Mouse (Mus musculus) lung, embryonic 16.5 days (tissue): ENCODE data around the gene Olfr315. TPM values are rescaled to one million over a fixed set of nuclear protein-coding genes. Genes with fewer than 3 reads are reported as not detected.
A peak's percentile ranks its signal among the peaks of the same experiment; 100 is the strongest.

Source experiments
- ATAC-seq: fragments of 200-750 bp; cut with Nextera tagmentation; 2 replicates; pipeline ENCODE4 v1.8.0; 2017; ENCODE audit warnings: low read depth, mild to moderate bottlenecking, moderate library complexity
- H3K27ac ChIP-seq: fragments of 300-500 bp; sonication (generic); 2 replicates; pipeline ENCODE4 v1.5.1; 2014; ENCODE audit warnings: mild to moderate bottlenecking, control low read depth, low read length
- H3K27me3 ChIP-seq: fragments of 300-500 bp; sonication (generic); 2 replicates; pipeline ENCODE4 v1.6.1; 2014; ENCODE audit warnings: low read depth, low read length, mixed read lengths; ENCODE audit not compliant: control insufficient read depth, insufficient read depth
- H3K36me3 ChIP-seq: fragments of 300-500 bp; sonication (generic); 2 replicates; pipeline ENCODE4 v1.6.1; 2014; ENCODE audit warnings: low read length; ENCODE audit not compliant: control insufficient read depth, insufficient read depth
- H3K4me1 ChIP-seq: fragments of 300-500 bp; sonication (generic); replicated peaks from 2 replicates; pipeline ENCODE4 v1.6.1; 2014; ENCODE audit warnings: low read length, mixed read lengths; ENCODE audit not compliant: control insufficient read depth, insufficient read depth
- H3K4me2 ChIP-seq: fragments of 300-500 bp; sonication (generic); 2 replicates; pipeline ENCODE4 v1.6.1; 2014; ENCODE audit warnings: low read depth, low read length, control low read depth
- H3K4me3 ChIP-seq: fragments of 300-500 bp; sonication (generic); 2 replicates; pipeline ENCODE4 v1.5.1; 2014; ENCODE audit warnings: mild to moderate bottlenecking, low read length, control low read depth
- H3K9ac ChIP-seq: fragments of 300-500 bp; sonication (generic); 2 replicates; pipeline ENCODE4 v1.6.1; 2014; ENCODE audit warnings: low read length, control low read depth
- H3K9me3 ChIP-seq: fragments of 300-500 bp; sonication (generic); 2 replicates; pipeline ENCODE4 v1.6.1; 2016; ENCODE audit warnings: low read length; ENCODE audit not compliant: control insufficient read depth
- WGBS: fragments of 180-500 bp; shearing (Covaris S2); extraction: QIAGEN DNeasy Blood & Tissue Kit; methylation state at CpG from one replicate; pipeline ENCODE4 v1.1.7; 2014; 5-methylcytosine and 5-hydroxymethylcytosine counted together
- polyA plus RNA-seq: library from polyadenylated mRNA; unstranded; fragments of >200 nt; fragmentation: Nextera tagmentation; extraction: Ambion mirVana; gene quantifications from 2 replicates; pipeline ENCODE4 v1.2.1, GENCODE M21; 2015

Olfr315 gene
- polyA plus RNA-seq, 1 experiment from 2014 or later: not detected

DNA sequence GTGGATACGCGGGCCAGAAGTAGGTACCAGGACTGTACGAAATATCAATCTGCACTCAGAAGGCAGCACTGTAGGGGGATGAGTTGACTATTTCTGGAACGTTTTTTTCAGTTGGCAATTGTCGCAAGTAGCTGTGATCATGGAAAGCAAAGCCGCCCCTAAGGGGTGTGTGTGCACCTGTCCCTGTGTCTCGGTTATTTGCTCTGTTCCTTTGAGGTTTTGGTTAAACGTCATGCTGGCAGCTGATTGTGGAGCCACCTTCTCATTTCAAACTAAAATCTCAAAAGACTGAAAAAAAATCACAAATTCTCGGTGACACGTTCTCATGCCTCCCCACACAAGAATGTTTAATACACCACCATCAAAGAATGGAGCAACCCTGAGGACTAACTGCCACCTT, 14.7 kb downstream of the Olfr315 start:
- ATAC-seq: no peak
- WGBS: 76% methylated on average over 10 of the region's 10 CpGs
- Histone ChIP-seq H3K36me3 (no peaks in the 10 kb centered on the region), H3K4me1 (no peaks in the 10 kb centered on the region), H3K27ac (no peak overlapping the region), H3K4me2 (no peak overlapping the region), H3K27me3 (no peaks in the 10 kb centered on the region), H3K9me3 (no peaks in the 10 kb centered on the region), H3K4me3 (no peak overlapping the region), H3K9ac (no peak overlapping the region)

DNA sequence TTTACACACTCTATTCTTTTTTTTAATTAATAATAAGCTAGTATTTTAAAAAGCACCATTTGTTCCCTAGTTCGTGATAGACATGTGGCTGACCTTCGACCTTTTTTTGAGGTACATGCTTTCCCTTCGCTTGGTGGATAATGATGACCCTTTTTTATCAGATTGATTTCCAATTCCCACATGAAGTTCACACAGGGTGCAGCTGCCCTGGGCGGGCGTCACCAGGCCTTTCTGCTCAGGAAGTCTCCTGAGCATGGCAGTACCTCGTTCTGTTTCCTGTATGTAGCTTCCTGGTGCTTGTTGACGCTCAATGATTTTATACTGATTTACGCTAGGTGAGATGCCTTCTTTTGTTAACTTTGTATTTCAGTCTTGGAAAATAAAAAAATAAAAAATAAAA, 15.4 kb downstream of the Olfr315 start:
- Histone ChIP-seq H3K9me3 (no peaks in the 10 kb centered on the region), H3K27ac (no peak overlapping the region), H3K9ac (no peak overlapping the region), H3K36me3 (no peaks in the 10 kb centered on the region), H3K4me1 (no peaks in the 10 kb centered on the region), H3K27me3 (no peaks in the 10 kb centered on the region), H3K4me3 (no peak overlapping the region), H3K4me2 (no peak overlapping the region)
- WGBS: 68% methylated on average over 8 of the region's 8 CpGs
- no peak for ATAC-seq

DNA sequence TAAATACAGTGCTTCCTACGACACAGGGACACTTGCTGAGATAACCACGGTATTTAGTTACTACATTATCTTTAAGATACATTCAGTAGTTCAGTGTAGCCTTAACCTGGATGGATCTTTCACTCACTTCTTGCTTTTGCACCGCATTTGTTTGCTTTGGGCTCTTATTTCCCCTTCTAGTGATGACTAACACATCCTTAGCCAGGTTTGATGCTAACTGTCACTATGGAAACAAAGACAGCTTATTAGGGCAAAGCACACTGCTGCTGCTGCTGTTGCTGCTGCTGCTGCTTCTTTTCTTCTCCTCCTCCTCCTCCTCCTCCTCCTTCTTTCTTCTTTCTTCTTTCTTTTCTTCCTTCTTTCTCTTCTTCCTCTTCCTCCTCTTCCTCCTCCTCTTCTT, 16.5 kb downstream of the Olfr315 start:
- no peak overlapping the region for H3K27ac ChIP-seq
- no peaks in the 10 kb centered on the region for H3K9me3 ChIP-seq
- no peaks in the 10 kb centered on the region for H3K4me1 ChIP-seq
- 20% methylated on average over 3 of the region's 3 CpGs for whole genome bisulfite sequencing
- H3K4me2 ChIP-seq: no peak overlapping the region
- H3K27me3 ChIP-seq: no peaks in the 10 kb centered on the region
- ATAC-seq: no peak
- no peaks in the 10 kb centered on the region for H3K36me3 ChIP-seq
- no peak overlapping the region for H3K4me3 ChIP-seq
- no peak overlapping the region for H3K9ac ChIP-seq

DNA sequence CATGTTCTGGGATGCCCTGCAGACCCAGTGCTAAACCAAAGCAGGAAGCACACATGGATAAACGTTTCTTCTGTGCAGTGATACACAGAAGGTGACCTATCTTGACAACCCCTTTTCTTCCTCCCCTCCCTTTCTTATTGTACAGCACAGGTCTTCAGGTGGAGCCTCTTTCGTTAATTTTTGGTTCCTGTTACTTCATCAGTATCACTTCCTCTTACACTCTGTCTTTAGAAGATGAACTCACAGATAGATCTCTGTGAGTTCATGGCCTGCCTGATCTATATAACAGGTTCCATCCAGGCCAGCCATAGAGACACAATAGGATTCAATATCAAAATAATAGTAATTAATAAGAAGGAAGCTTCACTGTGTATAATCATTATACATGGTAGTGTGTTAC, 17.1 kb downstream of the Olfr315 start:
- Histone ChIP-seq H3K4me3 (no peak overlapping the region), H3K36me3 (no peaks in the 10 kb centered on the region), H3K9ac (no peak overlapping the region), H3K4me2 (no peak overlapping the region), H3K9me3 (no peaks in the 10 kb centered on the region), H3K27ac (no peak overlapping the region), H3K4me1 (no peaks in the 10 kb centered on the region), H3K27me3 (no peaks in the 10 kb centered on the region)
- 42% methylated on average over 2 of the region's 2 CpGs for WGBS
- ATAC-seq: no peak

DNA sequence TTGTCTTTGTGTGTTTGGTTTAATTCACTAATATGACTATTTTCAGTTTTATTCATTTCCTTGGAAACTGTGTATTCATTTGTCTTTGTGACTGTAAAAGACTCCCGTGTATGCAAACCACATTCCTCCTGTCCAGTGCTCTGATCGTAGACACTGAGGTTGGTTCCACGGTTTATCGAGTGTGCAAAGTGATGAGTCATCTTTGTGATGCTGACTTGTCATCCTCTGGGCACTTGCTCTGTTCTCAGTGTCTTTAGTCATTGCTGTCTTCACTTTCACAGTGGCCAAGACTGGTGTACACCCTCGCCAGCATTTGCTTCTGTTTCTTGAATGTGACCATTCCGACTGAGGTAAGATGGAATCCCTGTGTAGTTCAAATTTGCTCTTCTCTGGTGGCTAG, 17.7 kb downstream of the Olfr315 start:
- Histone ChIP-seq H3K4me1 (no peaks in the 10 kb centered on the region), H3K36me3 (no peaks in the 10 kb centered on the region), H3K4me2 (no peak overlapping the region), H3K4me3 (no peak overlapping the region), H3K9ac (no peak overlapping the region), H3K27me3 (no peaks in the 10 kb centered on the region), H3K27ac (no peak overlapping the region), H3K9me3 (no peaks in the 10 kb centered on the region)
- 61% methylated on average over 6 of the region's 6 CpGs for WGBS
- no peak for ATAC-seq

DNA sequence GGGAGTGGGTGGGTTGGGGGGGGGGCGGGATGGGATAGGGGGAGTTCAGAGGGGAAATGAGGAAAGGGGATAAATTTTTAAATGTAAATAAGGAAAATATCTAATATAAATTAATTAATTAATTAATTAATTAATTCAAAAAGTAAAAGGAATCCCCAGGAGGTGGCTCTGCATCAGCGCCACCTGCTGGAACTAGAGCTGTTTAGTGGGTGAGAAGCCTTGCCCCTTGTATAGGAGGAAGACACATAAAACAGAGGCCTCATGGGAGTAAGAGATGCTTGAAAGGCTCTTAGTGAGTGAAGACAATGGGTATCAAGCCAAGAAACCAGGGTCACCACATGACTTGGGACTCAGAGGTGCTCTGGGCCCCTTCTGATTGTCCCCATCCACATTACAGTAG, 22.9 kb downstream of the Olfr315 start:
- 75% methylated on average over 2 of the region's 2 CpGs for WGBS
- no peaks in the 10 kb centered on the region for H3K36me3 ChIP-seq
- no peak overlapping the region for H3K4me2 ChIP-seq
- H3K4me3 ChIP-seq: no peak overlapping the region
- no peak overlapping the region for H3K9ac ChIP-seq
- no peak for ATAC-seq
- no peaks in the 10 kb centered on the region for H3K27me3 ChIP-seq
- H3K27ac ChIP-seq: no peak overlapping the region
- no peaks in the 10 kb centered on the region for H3K9me3 ChIP-seq
- no peaks in the 10 kb centered on the region for H3K4me1 ChIP-seq

DNA sequence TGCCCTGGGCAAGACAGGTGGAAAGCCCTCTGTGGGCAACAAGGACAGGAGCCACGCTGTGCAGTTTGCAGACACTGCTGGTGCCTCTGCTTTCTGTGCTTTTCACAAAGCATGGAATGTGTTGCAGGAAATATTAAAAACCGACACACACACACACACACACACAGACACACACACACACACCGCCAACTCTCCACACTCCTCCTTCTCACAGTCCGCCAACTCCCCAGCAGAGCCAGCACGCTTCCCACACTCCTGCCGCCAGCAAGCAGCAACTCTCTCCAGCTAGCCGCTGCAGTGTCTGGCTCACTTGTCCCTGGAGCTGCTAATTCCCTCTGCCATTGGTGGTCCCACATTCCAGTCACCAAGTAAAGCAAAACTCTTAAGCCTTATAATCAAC, 23.9 kb downstream of the Olfr315 start:
- Histone ChIP-seq H3K9ac (no peak overlapping the region), H3K4me3 (no peak overlapping the region), H3K27ac (no peak overlapping the region), H3K27me3 (no peaks in the 10 kb centered on the region), H3K36me3 (no peaks in the 10 kb centered on the region), H3K4me1 (no peaks in the 10 kb centered on the region; the same call in 1 of the 2 replicates), H3K9me3 (no peaks in the 10 kb centered on the region), H3K4me2 (no peak overlapping the region)
- no peak for ATAC-seq
- 65% methylated on average over 7 of the region's 7 CpGs for WGBS

DNA sequence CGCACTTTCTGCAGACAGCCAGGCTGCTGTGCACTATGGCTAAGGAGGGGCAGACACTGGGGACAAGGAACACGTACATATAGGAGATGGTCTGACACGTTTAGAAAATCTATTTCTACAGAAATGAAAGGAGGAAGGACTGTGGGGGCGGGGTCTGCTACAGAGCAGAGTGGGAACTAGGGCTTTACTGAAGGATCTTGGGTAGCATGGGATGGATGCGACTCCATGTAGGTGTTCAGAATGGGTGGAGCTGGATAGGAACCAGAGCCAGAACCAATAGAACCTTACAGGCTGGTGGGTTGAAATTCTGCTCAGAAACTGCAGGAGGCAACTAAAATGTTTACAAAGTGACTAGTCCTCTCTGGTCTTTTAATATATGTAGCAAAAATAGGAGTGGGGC, 26.8 kb downstream of the Olfr315 start:
- Histone ChIP-seq H3K9ac (no peak overlapping the region), H3K27ac (no peak overlapping the region), H3K36me3 (no peaks in the 10 kb centered on the region), H3K4me3 (no peak overlapping the region), H3K4me2 (no peak overlapping the region), H3K27me3 (no peaks in the 10 kb centered on the region), H3K9me3 (no peaks in the 10 kb centered on the region), H3K4me1 (no peaks in the 10 kb centered on the region; the same call in 1 of the 2 replicates)
- WGBS: 70% methylated on average over 5 of the region's 5 CpGs
- ATAC-seq: no peak

DNA sequence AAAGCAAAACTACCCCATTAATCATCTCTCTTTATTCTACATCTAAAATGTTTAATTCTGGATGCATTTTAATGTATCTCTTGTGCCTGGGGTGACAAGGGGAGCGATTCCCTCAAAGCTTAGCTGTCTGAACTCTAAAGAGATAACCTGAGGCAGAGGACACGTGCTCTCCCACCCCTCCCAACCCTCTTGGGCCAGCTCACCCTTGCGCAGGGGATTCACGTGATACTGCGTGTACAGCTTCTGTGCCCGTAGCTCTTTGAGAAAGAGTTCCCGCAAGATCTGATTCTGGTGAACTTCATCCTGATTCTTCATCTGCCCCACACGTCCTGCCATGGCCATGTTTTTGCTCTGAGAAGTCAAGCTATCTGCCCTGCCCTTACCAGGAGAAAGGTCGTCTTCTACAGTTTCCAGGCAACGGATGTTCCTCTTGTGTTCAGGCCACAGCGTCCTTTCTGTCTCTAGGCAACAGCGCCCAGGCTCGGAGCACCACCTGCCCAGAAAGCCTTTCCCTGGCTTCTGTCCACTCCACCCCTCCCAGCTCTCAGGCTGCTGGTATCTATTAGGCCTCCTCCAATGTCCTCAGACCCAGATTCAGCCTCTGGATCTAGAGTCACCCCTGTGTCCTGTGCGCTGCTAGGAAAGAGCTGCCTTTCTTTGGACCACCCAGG, 28.7 kb downstream of the Olfr315 start, which contains the start of gene Fam183b:
Gene Fam183b, minus strand, starts transcription at position 403 of the 671 bp plus-strand sequence.
- H3K9me3 ChIP-seq: no peaks in the 10 kb centered on the region
- peak within 1 kb of the TSS; percentile 4; the same call in 1 of the 2 replicates for H3K4me2 ChIP-seq
- H3K4me1 ChIP-seq: no peaks in the 10 kb centered on the region; the same call in 1 of the 2 replicates
- 13% methylated on average over 14 of the region's 14 CpGs for WGBS
- ATAC-seq: 0 out of 2 replicates have a peak, but pooled peaks have one; percentile 20
- no peak within 1 kb of the TSS for H3K27ac ChIP-seq
- no peak within 1 kb of the TSS for H3K4me3 ChIP-seq
- no peaks in the 10 kb centered on the region for H3K36me3 ChIP-seq
- H3K9ac ChIP-seq: no peak within 1 kb of the TSS
- H3K27me3 ChIP-seq: no peaks in the 10 kb centered on the region
